Mouse (Mus musculus) heart, adult 2 months (tissue): ENCODE results near the gene Kyat1.

Experiments used
- CTCF ChIP-seq: fragments of 200-600 bp; IDR thresholded peaks from 2 replicates; pipeline ENCODE4 v1.8.1; 2022; ENCODE audit warnings: antibody characterized with exemption, mild to moderate bottlenecking, moderate library complexity
- EP300 ChIP-seq: fragments of 200-500 bp; IDR thresholded peaks from 2 replicates; pipeline ENCODE4 v1.6.1; 2011; ENCODE audit warnings: low read depth, low read length, control low read depth; ENCODE audit not compliant: insufficient read depth

GRCm38 (mm10) chr2:30207886-30208285 lies 2.2 kb upstream of the Kyat1 start:
- no peak for TF ChIP-seq EP300
- TF ChIP-seq CTCF: no peak
